Mouse (Mus musculus): ENCODE measurements around the gene Shd. TPM values are rescaled to one million over a fixed set of nuclear protein-coding genes. Genes with fewer than 3 reads are reported as not detected.

Gene Shd
- polyA plus RNA-seq, 1 experiment: 1.6 TPM

DNA sequence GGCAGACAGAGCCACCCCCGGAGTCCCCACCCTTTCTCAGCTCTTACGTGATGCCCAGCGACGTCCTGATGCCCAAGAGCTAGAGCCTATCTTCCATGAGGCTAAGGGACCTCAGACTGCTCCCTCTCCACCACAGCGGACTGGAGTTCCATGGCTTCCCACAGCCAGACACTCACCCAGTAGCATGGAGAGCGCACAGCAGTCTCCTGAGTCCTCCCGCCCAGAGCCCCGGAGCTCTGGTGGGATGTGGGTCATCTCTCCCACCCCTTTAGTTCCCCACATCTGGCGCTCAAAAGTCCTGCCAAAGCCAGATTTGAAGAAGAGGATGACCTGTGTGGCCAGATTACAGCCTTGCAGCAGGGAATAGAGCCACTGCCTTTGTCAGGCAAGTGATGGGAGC, 19.7 kb upstream of the Shd start:
- no peak overlapping the region for H3K4me3 ChIP-seq (replicated peaks; ENCODE audit: extremely low read depth, low read depth, low read length)
- peaks cover 2% of the 10 kb centered on the region for H3K4me1 ChIP-seq (ENCODE audit: control insufficient read depth, insufficient read depth, low read length)
- TF ChIP-seq POLR2A (IDR thresholded peaks at IDR 0.05; ENCODE audit: borderline replicate concordance, extremely low read depth, low read depth, low read length): no peak
- TF ChIP-seq CTCF (IDR thresholded peaks at IDR 0.05; ENCODE audit: insufficient read depth, low read length): no peak
- WGBS: 70% methylated on average over 9 of the region's 9 CpGs
- no peak for DNase-seq

DNA sequence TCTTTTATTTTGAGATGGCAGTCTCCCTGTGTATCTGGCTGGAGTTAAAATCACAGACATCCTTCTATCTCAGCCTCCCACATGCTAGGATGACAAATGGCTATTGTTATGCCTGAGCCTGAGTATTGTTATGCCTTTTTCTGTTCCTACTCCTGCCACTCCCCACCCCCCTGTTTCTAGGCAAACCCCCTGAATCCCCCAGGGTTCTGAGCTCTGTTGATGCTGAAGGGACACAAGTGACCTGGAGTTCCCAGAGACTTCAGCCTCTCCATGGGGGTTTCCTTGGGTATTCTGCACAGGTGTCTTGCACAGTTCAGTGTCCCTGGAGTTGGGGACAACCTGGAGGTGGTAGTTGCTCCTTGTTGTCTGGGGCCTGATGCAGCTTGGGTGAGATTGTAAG, 18.2 kb upstream of the Shd start:
- no peak for DNase-seq
- Histone ChIP-seq H3K4me1 (ENCODE audit: control insufficient read depth, insufficient read depth, low read length) (no peaks in the 10 kb centered on the region), H3K4me3 (replicated peaks; ENCODE audit: extremely low read depth, low read depth, low read length) (no peak overlapping the region)
- no peak for TF ChIP-seq CTCF (IDR thresholded peaks at IDR 0.05; ENCODE audit: insufficient read depth, low read length)
- no peak for TF ChIP-seq POLR2A (IDR thresholded peaks at IDR 0.05; ENCODE audit: borderline replicate concordance, extremely low read depth, low read depth, low read length)

DNA sequence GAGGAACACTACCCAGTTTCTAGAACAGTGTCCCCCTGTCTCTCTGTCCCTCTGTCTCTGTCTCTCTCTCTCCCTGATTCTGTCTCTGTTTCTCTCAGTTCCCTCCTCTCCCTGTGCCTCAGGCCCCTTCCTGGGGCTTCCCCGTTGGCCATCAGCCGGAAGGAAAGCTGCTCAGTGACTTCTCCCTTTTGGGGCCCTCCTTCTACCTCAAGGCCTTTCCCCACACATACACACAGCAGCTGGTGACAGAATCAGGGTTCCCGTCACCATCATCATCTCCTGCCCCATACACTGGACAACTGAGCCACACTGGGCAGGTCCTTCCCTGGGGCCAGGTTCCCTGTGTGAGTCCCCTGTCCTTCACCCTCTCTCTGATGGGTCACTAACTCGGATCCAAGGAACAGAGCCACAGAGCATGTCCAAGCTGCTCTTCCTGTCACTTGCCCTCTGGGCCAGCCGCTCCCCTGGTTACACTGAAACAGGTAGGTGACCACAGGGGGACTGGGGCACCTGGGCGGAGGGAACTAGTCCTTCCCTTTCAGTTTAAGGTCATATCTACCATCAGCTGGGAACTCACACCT, 17.7 kb upstream of the Shd start, which contains the start of gene Ebi3:
Gene Ebi3 (plus strand): TSS at position 194 of the 581 bp plus-strand sequence.
- TF ChIP-seq POLR2A (IDR thresholded peaks at IDR 0.05; ENCODE audit: borderline replicate concordance, extremely low read depth, low read depth, low read length) (no peak), CTCF (IDR thresholded peaks at IDR 0.05; ENCODE audit: insufficient read depth, low read length) (no peak)
- 58% methylated on average over 6 of the region's 6 CpGs for WGBS
- no peak for DNase-seq
- Histone ChIP-seq H3K4me1 (ENCODE audit: control insufficient read depth, insufficient read depth, low read length) (no peaks in the 10 kb centered on the region), H3K4me3 (replicated peaks; ENCODE audit: extremely low read depth, low read depth, low read length) (no peak within 1 kb of the TSS)

DNA sequence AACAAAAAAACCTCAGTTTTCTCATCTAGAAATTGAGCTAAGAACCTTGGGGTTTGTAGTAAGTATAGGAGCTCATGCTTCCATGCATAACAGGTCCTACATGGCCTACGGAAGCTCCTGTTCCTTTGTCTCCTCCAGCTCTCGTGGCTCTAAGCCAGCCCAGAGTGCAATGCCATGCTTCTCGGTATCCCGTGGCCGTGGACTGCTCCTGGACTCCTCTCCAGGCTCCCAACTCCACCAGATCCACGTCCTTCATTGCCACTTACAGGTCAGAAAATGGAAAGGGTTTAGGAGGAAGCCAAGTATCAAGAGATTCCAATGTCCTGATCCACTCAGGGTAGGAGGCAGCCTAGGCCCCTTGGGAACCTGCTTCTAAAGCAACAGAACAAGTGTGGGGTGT, 16.5 kb upstream of the Shd start:
- 67% methylated on average over 6 of the region's 6 CpGs for WGBS
- DNase-seq: no peak
- H3K4me3 ChIP-seq (replicated peaks; ENCODE audit: extremely low read depth, low read depth, low read length): no peak overlapping the region
- TF ChIP-seq POLR2A (IDR thresholded peaks at IDR 0.05; ENCODE audit: borderline replicate concordance, extremely low read depth, low read depth, low read length): no peak
- no peak for TF ChIP-seq CTCF (IDR thresholded peaks at IDR 0.05; ENCODE audit: insufficient read depth, low read length)
- no peaks in the 10 kb centered on the region; the same call in 1 of the 2 replicates for H3K4me1 ChIP-seq (ENCODE audit: control insufficient read depth, insufficient read depth, low read length)

DNA sequence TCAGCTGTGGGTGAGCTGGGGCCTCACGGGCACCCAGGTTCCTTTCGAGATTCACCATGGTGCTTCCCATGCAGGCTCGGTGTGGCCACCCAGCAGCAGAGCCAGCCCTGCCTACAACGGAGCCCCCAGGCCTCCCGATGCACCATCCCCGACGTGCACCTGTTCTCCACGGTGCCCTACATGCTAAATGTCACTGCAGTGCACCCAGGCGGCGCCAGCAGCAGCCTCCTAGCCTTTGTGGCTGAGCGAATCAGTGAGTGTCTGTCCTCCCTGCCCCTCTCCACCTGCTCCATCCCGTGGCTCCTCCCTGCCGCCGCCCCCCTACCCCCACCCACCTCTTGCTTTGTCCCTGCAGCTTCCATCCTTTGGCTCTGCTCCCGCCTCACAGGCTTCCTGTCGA, 16.0 kb upstream of the Shd start:
- Histone ChIP-seq H3K4me1 (ENCODE audit: control insufficient read depth, insufficient read depth, low read length) (no peaks in the 10 kb centered on the region; the same call in 1 of the 2 replicates), H3K4me3 (replicated peaks; ENCODE audit: extremely low read depth, low read depth, low read length) (no peak overlapping the region)
- 28% methylated on average over 16 of the region's 16 CpGs for WGBS
- DNase-seq: no peak
- no peak for TF ChIP-seq CTCF (IDR thresholded peaks at IDR 0.05; ENCODE audit: insufficient read depth, low read length)
- TF ChIP-seq POLR2A (IDR thresholded peaks at IDR 0.05; ENCODE audit: borderline replicate concordance, extremely low read depth, low read depth, low read length): no peak

DNA sequence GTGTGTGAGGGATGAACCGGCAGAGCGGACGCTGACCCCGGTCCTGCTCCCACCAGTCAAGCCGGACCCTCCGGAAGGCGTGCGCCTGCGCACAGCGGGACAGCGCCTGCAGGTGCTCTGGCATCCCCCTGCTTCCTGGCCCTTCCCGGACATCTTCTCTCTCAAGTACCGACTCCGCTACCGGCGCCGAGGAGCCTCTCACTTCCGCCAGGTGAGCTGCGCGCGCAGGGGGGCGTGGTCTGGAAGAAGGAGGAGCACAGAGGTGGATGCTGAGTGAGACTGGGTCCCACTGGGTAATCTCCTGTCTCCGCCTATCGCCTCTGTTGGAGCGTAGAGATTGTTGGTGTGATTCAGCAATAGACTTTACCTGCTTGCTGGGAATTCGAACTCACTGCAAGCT, 14.1 kb upstream of the Shd start:
- H3K4me3 ChIP-seq (replicated peaks; ENCODE audit: extremely low read depth, low read depth, low read length): peak overlapping the region; percentile 45
- TF ChIP-seq CTCF (IDR thresholded peaks at IDR 0.05; ENCODE audit: insufficient read depth, low read length) (no peak), POLR2A (IDR thresholded peaks at IDR 0.05; ENCODE audit: borderline replicate concordance, extremely low read depth, low read depth, low read length) (no peak)
- peak; percentile 83 for DNase-seq
- WGBS: 10% methylated on average over 26 of the region's 26 CpGs
- H3K4me1 ChIP-seq (ENCODE audit: control insufficient read depth, insufficient read depth, low read length): peaks cover 2% of the 10 kb centered on the region; the same call in 1 of the 2 replicates

DNA sequence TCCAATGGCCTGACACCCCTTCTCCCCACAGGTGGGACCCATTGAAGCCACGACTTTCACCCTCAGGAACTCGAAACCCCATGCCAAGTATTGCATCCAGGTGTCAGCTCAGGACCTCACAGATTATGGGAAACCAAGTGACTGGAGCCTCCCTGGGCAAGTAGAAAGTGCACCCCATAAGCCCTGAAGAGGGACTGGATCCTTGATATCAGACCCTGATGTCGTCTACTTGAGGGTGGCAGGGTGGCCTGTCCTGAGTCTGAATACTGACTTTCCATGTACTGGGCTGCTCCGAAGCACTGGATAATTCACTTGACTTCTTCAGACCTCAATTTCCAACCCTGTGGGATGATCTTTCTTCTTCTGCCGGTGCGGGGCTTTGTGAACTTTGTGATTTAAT, 13.7 kb upstream of the Shd start:
- 41% methylated on average over 6 of the region's 6 CpGs for WGBS
- DNase-seq: no peak
- Histone ChIP-seq H3K4me3 (replicated peaks; ENCODE audit: extremely low read depth, low read depth, low read length) (no peak overlapping the region), H3K4me1 (ENCODE audit: control insufficient read depth, insufficient read depth, low read length) (peaks cover 2% of the 10 kb centered on the region; the same call in 1 of the 2 replicates)
- TF ChIP-seq CTCF (IDR thresholded peaks at IDR 0.05; ENCODE audit: insufficient read depth, low read length) (no peak), POLR2A (IDR thresholded peaks at IDR 0.05; ENCODE audit: borderline replicate concordance, extremely low read depth, low read depth, low read length) (no peak)

DNA sequence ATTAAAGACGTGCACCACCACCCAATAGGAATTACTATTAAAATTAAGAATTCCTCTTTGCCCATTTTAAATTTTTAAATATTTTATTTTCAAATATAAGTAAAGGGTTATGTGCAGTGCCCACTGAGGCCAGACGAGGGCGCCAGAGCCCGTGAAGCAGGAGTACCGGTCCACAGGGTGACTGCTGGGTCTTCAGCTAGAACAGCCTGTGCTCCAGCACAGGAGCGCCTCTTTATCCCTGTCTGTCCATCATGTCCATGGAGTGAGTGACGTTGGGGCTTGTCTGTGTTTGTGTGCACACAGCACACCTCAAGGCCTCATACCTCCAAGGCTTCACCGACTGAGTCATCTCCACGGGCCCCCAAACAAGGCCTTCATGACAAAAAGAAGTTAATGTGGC, 13.1 kb upstream of the Shd start:
- 18% methylated on average over 9 of the region's 9 CpGs for WGBS
- no peak for TF ChIP-seq POLR2A (IDR thresholded peaks at IDR 0.05; ENCODE audit: borderline replicate concordance, extremely low read depth, low read depth, low read length)
- TF ChIP-seq CTCF (IDR thresholded peaks at IDR 0.05; ENCODE audit: insufficient read depth, low read length): peak; percentile 82
- peak; percentile 74 for DNase-seq

DNA sequence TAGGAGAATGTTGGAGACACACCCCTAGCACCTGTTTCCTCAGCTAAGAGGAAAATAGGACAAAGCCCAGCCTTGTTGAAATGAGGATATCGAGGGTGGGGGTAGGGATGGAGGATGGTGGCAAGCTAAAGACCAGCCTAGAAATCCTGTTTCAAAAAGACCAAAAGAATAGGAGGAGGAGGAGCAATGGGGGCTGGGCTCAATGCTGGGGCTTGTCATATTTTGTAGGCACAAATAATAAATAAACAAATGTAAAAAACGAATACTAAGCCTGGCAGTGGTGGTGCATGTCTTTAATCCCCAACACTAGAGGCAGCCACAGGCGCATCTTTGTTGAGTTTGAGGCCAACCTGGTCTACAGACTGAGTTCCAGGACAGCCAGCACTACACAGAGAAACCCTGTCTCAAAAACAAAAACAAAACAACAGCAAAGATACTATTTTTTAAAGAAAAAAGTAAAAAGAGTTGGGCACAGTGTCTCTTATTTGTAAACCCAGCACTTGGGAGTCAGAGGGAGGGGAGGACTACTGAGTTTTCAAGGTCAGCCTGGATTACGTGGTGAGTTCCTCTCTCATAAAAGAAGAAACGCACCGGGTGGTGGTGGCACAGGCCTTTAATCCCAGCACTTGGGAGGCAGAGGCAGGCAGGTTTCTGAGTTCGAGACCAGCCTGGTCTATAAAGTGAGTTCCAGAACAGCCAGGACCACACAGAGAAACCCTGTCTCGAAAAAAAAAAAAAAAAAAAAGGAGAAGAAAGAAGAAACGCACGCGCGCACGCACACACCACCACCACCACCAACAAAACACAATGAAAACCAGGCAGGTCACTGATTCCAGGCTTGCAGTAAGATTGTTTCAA, 12.3 kb upstream of the Shd start:
- Histone ChIP-seq H3K4me1 (ENCODE audit: control insufficient read depth, insufficient read depth, low read length) (peaks cover 2% of the 10 kb centered on the region; the same call in 1 of the 2 replicates), H3K4me3 (replicated peaks; ENCODE audit: extremely low read depth, low read depth, low read length) (no peak overlapping the region)
- DNase-seq: no peak
- no peak for TF ChIP-seq POLR2A (IDR thresholded peaks at IDR 0.05; ENCODE audit: borderline replicate concordance, extremely low read depth, low read depth, low read length)
- WGBS: 73% methylated on average over 13 of the region's 13 CpGs

More for the DNA sequence above, 13.1 kb upstream of the Shd start:
- H3K4me3 ChIP-seq (replicated peaks; ENCODE audit: extremely low read depth, low read depth, low read length): no peak overlapping the region
- peaks cover 2% of the 10 kb centered on the region; the same call in 1 of the 2 replicates for H3K4me1 ChIP-seq (ENCODE audit: control insufficient read depth, insufficient read depth, low read length)

DNA sequence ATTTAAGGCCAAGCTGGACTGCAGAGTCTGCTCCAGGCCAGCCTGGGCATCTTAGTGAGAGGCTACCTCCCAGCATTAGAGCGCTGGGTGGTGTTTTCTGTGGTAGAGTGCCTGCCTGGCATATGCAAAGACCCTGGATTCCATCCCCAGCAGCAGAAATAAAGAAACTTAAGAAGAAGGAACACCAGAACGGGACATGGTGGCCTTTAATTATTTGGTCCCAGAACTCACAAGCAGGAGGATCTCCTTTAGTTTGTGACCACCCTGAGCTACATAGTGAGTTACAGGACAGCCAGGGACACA, 11.7 kb upstream of the Shd start:
- WGBS: 31% methylated on average over 2 of the region's 2 CpGs
- Histone ChIP-seq H3K4me1 (ENCODE audit: control insufficient read depth, insufficient read depth, low read length) (peaks cover 2% of the 10 kb centered on the region; the same call in 1 of the 2 replicates), H3K4me3 (replicated peaks; ENCODE audit: extremely low read depth, low read depth, low read length) (no peak overlapping the region)
- no peak for TF ChIP-seq POLR2A (IDR thresholded peaks at IDR 0.05; ENCODE audit: borderline replicate concordance, extremely low read depth, low read depth, low read length)
- no peak for DNase-seq
